ENCODE assay signal across 9 mouse cellular contexts in genomic region chr3:52017439-52018102, GRCm38 (mm10).
DNase-seq lines count a peak whose midpoint lies in the region; ATAC-seq and TF ChIP-seq lines count a peak whose summit lies in the region.
"Had no signal": no experiment of that assay in that cellular context is flagged by ENCODE, and none has a peak within 500 bp of the region (broad histone marks: within the 10 kb centered on the region; RNA-seq: fewer than 3 reads in every experiment).

No protein-coding gene starts in this region.

- no peaks in the 10 kb centered on the region for H3K27me3 ChIP-seq in forebrain, embryonic 11.5 days (ENCODE audit: control insufficient read depth, insufficient read depth, low read length)
- H3K27me3 ChIP-seq in forebrain, embryonic 12.5 days = no peaks in the 10 kb centered on the region
- H3K27me3 ChIP-seq in stomach, embryonic 16.5 days (ENCODE audit: control insufficient read depth, insufficient read depth, low read length) = no peaks in the 10 kb centered on the region
- H3K27me3 ChIP-seq in stomach, postnatal 0 days (ENCODE audit: control insufficient read depth, insufficient read depth, low read length) = no peaks in the 10 kb centered on the region
- no peaks in the 10 kb centered on the region for H3K27me3 ChIP-seq in hindbrain, embryonic 13.5 days

- no peak for ATAC-seq in forebrain, embryonic 11.5 days (replicated peaks; ENCODE audit: low FRiP score)
- no peak for ATAC-seq in forebrain, embryonic 12.5 days (ENCODE audit: low FRiP score)
- no peak for ATAC-seq in stomach, embryonic 16.5 days (ENCODE audit: insufficient read depth, low FRiP score)
- no peak for ATAC-seq in stomach, postnatal 0 days (ENCODE audit: low FRiP score, low TSS enrichment)
- no peak for ATAC-seq in hindbrain, embryonic 13.5 days (ENCODE audit: low FRiP score)

- no peak for TF ChIP-seq POLR2A in olfactory bulb, adult 2 months (IDR thresholded peaks at IDR 0.05; ENCODE audit: insufficient read depth, low read depth, low read length)

- H3K4me1 ChIP-seq in forebrain, embryonic 11.5 days (replicated peaks; ENCODE audit: control insufficient read depth, insufficient read depth, low read length) = peaks cover under 1% of the 10 kb centered on the region; the same call in 1 of the 2 replicates
- peaks cover 9% of the 10 kb centered on the region for H3K4me1 ChIP-seq in forebrain, embryonic 12.5 days
- no peaks in the 10 kb centered on the region for H3K4me1 ChIP-seq in stomach, embryonic 16.5 days (ENCODE audit: control insufficient read depth, insufficient read depth, low read length)
- no peaks in the 10 kb centered on the region for H3K4me1 ChIP-seq in stomach, postnatal 0 days (replicated peaks; ENCODE audit: control insufficient read depth, insufficient read depth)
- peaks cover 15% of the 10 kb centered on the region for H3K4me1 ChIP-seq in hindbrain, embryonic 13.5 days (replicated peaks)
- peaks cover 2% of the 10 kb centered on the region for H3K4me1 ChIP-seq in olfactory bulb, adult 2 months (ENCODE audit: control insufficient read depth, insufficient read depth, low read length)

- no peaks in the 10 kb centered on the region for H3K36me3 ChIP-seq in forebrain, embryonic 11.5 days (ENCODE audit: control insufficient read depth, insufficient read depth, low read length)
- no peaks in the 10 kb centered on the region for H3K36me3 ChIP-seq in forebrain, embryonic 12.5 days (replicated peaks)
- H3K36me3 ChIP-seq in stomach, embryonic 16.5 days (ENCODE audit: control insufficient read depth, insufficient read depth, low read length) = no peaks in the 10 kb centered on the region
- no peaks in the 10 kb centered on the region for H3K36me3 ChIP-seq in stomach, postnatal 0 days (ENCODE audit: control insufficient read depth, insufficient read depth, low read length)
- H3K36me3 ChIP-seq in hindbrain, embryonic 13.5 days = no peaks in the 10 kb centered on the region

- no peak overlapping the region for H3K4me3 ChIP-seq in forebrain, embryonic 11.5 days (ENCODE audit: low read depth, low read length)
- H3K4me3 ChIP-seq in forebrain, embryonic 12.5 days (replicated peaks) = no peak overlapping the region
- no peak overlapping the region for H3K4me3 ChIP-seq in stomach, embryonic 16.5 days (replicated peaks; ENCODE audit: low read length)
- no peak overlapping the region for H3K4me3 ChIP-seq in stomach, postnatal 0 days (ENCODE audit: low read depth, low read length)
- H3K4me3 ChIP-seq in hindbrain, embryonic 13.5 days = no peak overlapping the region
- peak overlapping the region; percentile 21 for H3K4me3 ChIP-seq in olfactory bulb, adult 2 months (ENCODE audit: insufficient read depth, low read depth, low read length)

- no peaks in the 10 kb centered on the region for H3K9me3 ChIP-seq in forebrain, embryonic 11.5 days (ENCODE audit: control insufficient read depth, low read length)
- no peaks in the 10 kb centered on the region for H3K9me3 ChIP-seq in forebrain, embryonic 12.5 days
- H3K9me3 ChIP-seq in stomach, embryonic 16.5 days (replicated peaks; ENCODE audit: control insufficient read depth, low read length) = no peaks in the 10 kb centered on the region
- no peaks in the 10 kb centered on the region for H3K9me3 ChIP-seq in stomach, postnatal 0 days (ENCODE audit: control insufficient read depth, low read length)
- H3K9me3 ChIP-seq in hindbrain, embryonic 13.5 days = no peaks in the 10 kb centered on the region

- H3K4me2 ChIP-seq in forebrain, embryonic 11.5 days (ENCODE audit: low read depth, low read length, severe bottlenecking) = no peak overlapping the region
- no peak overlapping the region for H3K4me2 ChIP-seq in forebrain, embryonic 12.5 days
- H3K4me2 ChIP-seq in stomach, embryonic 16.5 days (ENCODE audit: low read depth, low read length) = peak overlapping the region; percentile 9
- no peak overlapping the region; the same call in 1 of the 2 replicates for H3K4me2 ChIP-seq in stomach, postnatal 0 days (replicated peaks; ENCODE audit: low read depth)
- 0 out of 2 replicates have a peak overlapping the region, but pooled peaks have one; percentile 13 for H3K4me2 ChIP-seq in hindbrain, embryonic 13.5 days

- no peak overlapping the region for H3K27ac ChIP-seq in forebrain, embryonic 11.5 days (ENCODE audit: low read depth, low read length)
- no peak overlapping the region for H3K27ac ChIP-seq in forebrain, embryonic 12.5 days
- no peak overlapping the region for H3K27ac ChIP-seq in stomach, embryonic 16.5 days (ENCODE audit: low read length)
- no peak overlapping the region for H3K27ac ChIP-seq in stomach, postnatal 0 days (replicated peaks)
- no peak overlapping the region for H3K27ac ChIP-seq in hindbrain, embryonic 13.5 days
- H3K27ac ChIP-seq in olfactory bulb, adult 2 months (ENCODE audit: insufficient read depth, low read depth, low read length) = no peak overlapping the region

- no peak overlapping the region for H3K9ac ChIP-seq in forebrain, embryonic 11.5 days (ENCODE audit: low read length)
- H3K9ac ChIP-seq in forebrain, embryonic 12.5 days = no peak overlapping the region
- H3K9ac ChIP-seq in stomach, embryonic 16.5 days (ENCODE audit: low read length) = no peak overlapping the region; the same call in 1 of the 2 replicates
- no peak overlapping the region for H3K9ac ChIP-seq in stomach, postnatal 0 days (ENCODE audit: low read length)
- H3K9ac ChIP-seq in hindbrain, embryonic 13.5 days = no peak overlapping the region

- no peak for TF ChIP-seq EP300 in stomach, postnatal 0 days (optimal IDR thresholded peaks at IDR 0.05)

- DNase-seq in forebrain, embryonic 11.5 days (ENCODE audit: low spot score) = peak; percentile 44
- no peak for DNase-seq in stomach, postnatal 0 days (ENCODE audit: low spot score)
- no peak for DNase-seq in urinary bladder, postnatal 36 days (ENCODE audit: low spot score in 2 of 2)
- DNase-seq in frontal cortex, postnatal 36 days (ENCODE audit: low spot score in 2 of 2) = no peak
- DNase-seq: cerebellum, adult 11 months had no signal

- WGBS in forebrain, embryonic 11.5 days = 73% methylated on average over 17 of the region's 17 CpGs
- 73% methylated on average over 17 of the region's 17 CpGs for WGBS in forebrain, embryonic 12.5 days
- 67% methylated on average over 17 of the region's 17 CpGs for WGBS in stomach, embryonic 16.5 days
- 64% methylated on average over 17 of the region's 17 CpGs for WGBS in stomach, postnatal 0 days
- 60% methylated on average over 17 of the region's 17 CpGs for WGBS in hindbrain, embryonic 13.5 days
- 49% methylated on average over 17 of the region's 17 CpGs for WGBS in olfactory bulb, adult 2 months

- no peak for TF ChIP-seq CTCF in stomach, postnatal 0 days (IDR thresholded peaks at IDR 0.05; ENCODE audit: low read depth)
- no peak for TF ChIP-seq CTCF in olfactory bulb, adult 2 months (IDR thresholded peaks at IDR 0.05; ENCODE audit: insufficient read depth, low read depth, low read length)

Comparison
In these comparisons a context has a peak if more than half of its experiments do, and no peak if none do; other contexts are left out.
1. H3K4me2 ChIP-seq: peak in stomach, embryonic 16.5 days (single experiment) and hindbrain, embryonic 13.5 days (single experiment); none in forebrain, embryonic 11.5 days (single experiment), forebrain, embryonic 12.5 days (single experiment) and stomach, postnatal 0 days (single experiment).